Mouse (Mus musculus) heart, adult 18-20 months (tissue): ENCODE results near the gene Lgals2. TPM values are rescaled to one million over a fixed set of nuclear protein-coding genes. Genes with fewer than 3 reads are reported as not detected.

Source experiments
- DNase-seq, 2 experiments: peaks; one replicate each; pipeline ENCODE4 v3.0.0; 2021 to 2022; ENCODE audit warnings: mixed read lengths in 1 of 2
- long read RNA-seq, 2 experiments: library from polyadenylated mRNA; stranded (forward); transcript quantifications; one replicate each; pipeline ENCODE4 v2.0.0; 2021
- total RNA-seq, 2 experiments: library from RNA; stranded (reverse); gene quantifications; 2 replicates each; pipeline ENCODE4 v1.2.3; 2021

Lgals2 gene
- total RNA-seq, result not detected
- long read RNA-seq, experiment 1, result 0 reads
- long read RNA-seq, experiment 2, result 0 reads

GRCm38 (mm10) chr15:78855303-78855965, at the start of gene Lgals2:
TSS of gene Lgals2 (minus strand) at chr15:78855529.
- no peak for DNase-seq

- DNase-seq, result peak; percentile 81 to 92
These were observed 47.9 kb upstream of the Lgals2 start for GRCm38 (mm10) chr15:78903243-78903642.

- no peak for DNase-seq
These were observed 46.1 kb upstream of the Lgals2 start for GRCm38 (mm10) chr15:78901422-78901789.

GRCm38 (mm10) chr15:78900585-78901421, 45.5 kb upstream of the Lgals2 start:
- peak in 1 of 2 experiments; percentile 21 for DNase-seq

- peak; percentile 72 to 73 for DNase-seq
These were observed 44.6 kb upstream of the Lgals2 start, which contains the start of gene Sh3bp1 for GRCm38 (mm10) chr15:78899740-78900584. TSS of gene Sh3bp1 (plus strand) at chr15:78899768.

- DNase-seq, result peak in 1 of 2 experiments; percentile 42
These were observed 44.0 kb upstream of the Lgals2 start, which contains the start of gene Gm49510 for GRCm38 (mm10) chr15:78899409-78899739. TSS of gene Gm49510 (plus strand) at chr15:78899667.

- DNase-seq, result no peak
These were observed 43.2 kb upstream of the Lgals2 start for GRCm38 (mm10) chr15:78898507-78899001.

GRCm38 (mm10) chr15:78897488-78897887, 42.2 kb upstream of the Lgals2 start:
- DNase-seq, result no peak

GRCm38 (mm10) chr15:78896149-78896548, 40.8 kb upstream of the Lgals2 start:
- DNase-seq, result no peak

- DNase-seq, result peak in 1 of 2 experiments; percentile 22
These were observed 40.4 kb upstream of the Lgals2 start for GRCm38 (mm10) chr15:78895741-78896140.

- peak in 1 of 2 experiments; percentile 21 for DNase-seq
These were observed 39.4 kb upstream of the Lgals2 start for GRCm38 (mm10) chr15:78894726-78895125.

GRCm38 (mm10) chr15:78892440-78892839, 37.1 kb upstream of the Lgals2 start:
- DNase-seq, result no peak

- no peak for DNase-seq
These were observed 34.1 kb upstream of the Lgals2 start for GRCm38 (mm10) chr15:78889401-78889853.

- no peak for DNase-seq
These were observed 26.5 kb upstream of the Lgals2 start for GRCm38 (mm10) chr15:78881828-78882227.

- DNase-seq, result no peak
These were observed 25.1 kb upstream of the Lgals2 start for GRCm38 (mm10) chr15:78880432-78880831.

- DNase-seq, result peak; percentile 56 to 73
These were observed 23.6 kb upstream of the Lgals2 start for GRCm38 (mm10) chr15:78878792-78879516.

GRCm38 (mm10) chr15:78877810-78878390, 22.6 kb upstream of the Lgals2 start:
- peak in 1 of 2 experiments; percentile 46 for DNase-seq

- peak; percentile 96 to 97 for DNase-seq
These were observed 21.9 kb upstream of the Lgals2 start, which contains the start of gene Gga1 for GRCm38 (mm10) chr15:78876991-78877809. TSS of gene Gga1 (plus strand) at chr15:78877190.

GRCm38 (mm10) chr15:78876258-78876696, 20.9 kb upstream of the Lgals2 start:
- DNase-seq, result peak; percentile 76 to 82

GRCm38 (mm10) chr15:78875537-78875936, 20.2 kb upstream of the Lgals2 start:
- DNase-seq, result no peak
